Mouse (Mus musculus) heart, adult 2 months (tissue): ENCODE results near the gene Gatd1.

Source experiments
- CTCF ChIP-seq: fragments of 200-600 bp; IDR thresholded peaks from 2 replicates; pipeline ENCODE4 v1.8.1; 2022; ENCODE audit warnings: antibody characterized with exemption, mild to moderate bottlenecking, moderate library complexity
- EP300 ChIP-seq: fragments of 200-500 bp; IDR thresholded peaks from 2 replicates; pipeline ENCODE4 v1.6.1; 2011; ENCODE audit warnings: low read depth, low read length, control low read depth; ENCODE audit not compliant: insufficient read depth
- POLR2A ChIP-seq: fragments of 200-500 bp; IDR thresholded peaks from 2 replicates; pipeline ENCODE4 v1.6.1; 2011; ENCODE audit warnings: mild to moderate bottlenecking, low read depth, low read length, control low read depth; ENCODE audit not compliant: insufficient read depth

- TF ChIP-seq POLR2A (no peak), CTCF (no peak), EP300 (no peak)
Observed at GRCm38 (mm10) chr7:141387807-141388486, 26.0 kb downstream of the Gatd1 start.
